Mouse (Mus musculus) MEL (cell line): Measurements from ENCODE around the gene Rxra. TPM values are rescaled to one million over a fixed set of nuclear protein-coding genes. Genes with fewer than 3 reads are reported as not detected.

Experiments
- DNase-seq: peaks from one replicate; pipeline ENCODE4 v3.0.0; 2011; ENCODE audit warnings: low read depth, low spot score
- H3K27ac ChIP-seq: 2 replicates; pipeline ENCODE4 v1.5.1; 2012; ENCODE audit warnings: low read depth, mild to moderate bottlenecking, control low read depth, low read length, moderate library complexity; ENCODE audit not compliant: control insufficient read depth
- H3K27me3 ChIP-seq, 2 experiments: fragments of 150-350 bp in 1 of 2; sonication (generic) in 1 of 2; 2 replicates each; pipeline ENCODE4 v1.6.1; 2012; ENCODE audit warnings: low read length in 2 of 2, mild to moderate bottlenecking in 2 of 2, improper control_type of control experiment in 1 of 2, moderate library complexity in 1 of 2; ENCODE audit not compliant: insufficient read depth in 2 of 2, control insufficient read depth in 1 of 2
- H3K36me3 ChIP-seq, 2 experiments: 2 replicates each; pipeline ENCODE4 v1.6.1; 2012 to 2014; ENCODE audit warnings: low read length in 2 of 2, improper control_type of control experiment in 1 of 2, inconsistent platforms in 1 of 2, mild to moderate bottlenecking in 1 of 2; ENCODE audit not compliant: insufficient read depth in 2 of 2, control insufficient read depth in 1 of 2
- H3K4me1 ChIP-seq, 2 experiments: fragments of 150-350 bp in 1 of 2; sonication (generic) in 1 of 2; 2 replicates each; pipeline ENCODE4 v1.6.1; 2012; ENCODE audit warnings: low read length in 2 of 2, improper control_type of control experiment in 1 of 2, mild to moderate bottlenecking in 1 of 2; ENCODE audit not compliant: insufficient read depth in 2 of 2, control insufficient read depth in 1 of 2
- H3K4me3 ChIP-seq, 2 experiments: fragments of 150-350 bp in 1 of 2; sonication (generic) in 1 of 2; 2 replicates each; pipeline ENCODE4 v1.5.1; 2012; ENCODE audit warnings: low read depth in 2 of 2, low read length in 2 of 2, mild to moderate bottlenecking in 2 of 2, moderate library complexity in 2 of 2, control low read depth in 1 of 2, improper control_type of control experiment in 1 of 2; ENCODE audit not compliant: control insufficient read depth in 1 of 2, insufficient read depth in 1 of 2
- H3K79me2 ChIP-seq: 2 replicates; pipeline ENCODE4 v1.6.1; 2012; ENCODE audit warnings: mild to moderate bottlenecking, low read length, moderate library complexity; ENCODE audit not compliant: control insufficient read depth, poor library complexity, insufficient read depth
- H3K9ac ChIP-seq: 2 replicates; pipeline ENCODE4 v1.6.1; 2012; ENCODE audit warnings: low read depth, mild to moderate bottlenecking, control low read depth, low read length, moderate library complexity; ENCODE audit not compliant: control insufficient read depth, poor library complexity, severe bottlenecking
- H3K9me3 ChIP-seq: fragments of 150-350 bp; sonication (generic); replicated peaks from 2 replicates; pipeline ENCODE4 v1.6.1; 2012; ENCODE audit warnings: mild to moderate bottlenecking, low read length, improper control_type of control experiment, moderate library complexity; ENCODE audit not compliant: insufficient read depth
- BHLHE40 ChIP-seq: IDR thresholded peaks from 2 replicates; pipeline ENCODE4 v1.6.1; 2012; ENCODE audit warnings: low read depth, mild to moderate bottlenecking, inconsistent platforms, low read length, improper control_type of control experiment, borderline replicate concordance
- CHD1 ChIP-seq: IDR thresholded peaks from 2 replicates; pipeline ENCODE4 v1.6.1; 2012; ENCODE audit warnings: low read depth, mild to moderate bottlenecking, inconsistent platforms, low read length, improper control_type of control experiment
- CHD2 ChIP-seq: IDR thresholded peaks from 2 replicates; pipeline ENCODE4 v1.6.1; 2011; ENCODE audit warnings: low read length, improper control_type of control experiment
- CTCF ChIP-seq, 3 experiments: IDR thresholded peaks in 2 of 3; conservative IDR thresholded peaks in 1 of 3; 2 replicates each; pipeline ENCODE4 v1.5.1; 2011 to 2012; ENCODE audit warnings: low read length in 3 of 3, low read depth in 2 of 3, mild to moderate bottlenecking in 2 of 3, improper control_type of control experiment in 1 of 3, inconsistent platforms in 1 of 3, mixed read lengths in 1 of 3, moderate library complexity in 1 of 3; ENCODE audit not compliant: control insufficient read depth in 1 of 3, insufficient read depth in 1 of 3, poor library complexity in 1 of 3, severe bottlenecking in 1 of 3
- ELF1 ChIP-seq: IDR thresholded peaks from 2 replicates; pipeline ENCODE4 v1.6.1; 2014; ENCODE audit warnings: low read depth, mild to moderate bottlenecking, inconsistent platforms, low read length, improper control_type of control experiment, moderate library complexity
- EP300 ChIP-seq, 2 experiments: IDR thresholded peaks; 2 replicates each; pipeline ENCODE4 v1.6.1; 2011; ENCODE audit warnings: improper control_type of control experiment in 2 of 2, low read length in 2 of 2, low read depth in 1 of 2, mild to moderate bottlenecking in 1 of 2
- ETS1 ChIP-seq: IDR thresholded peaks from 2 replicates; pipeline ENCODE4 v1.6.1; 2012; ENCODE audit warnings: low read depth, mild to moderate bottlenecking, inconsistent platforms, low read length, improper control_type of control experiment, moderate library complexity
- GABPA ChIP-seq: IDR thresholded peaks from 2 replicates; pipeline ENCODE4 v1.6.1; 2012; ENCODE audit warnings: low read depth, mild to moderate bottlenecking, inconsistent platforms, low read length, improper control_type of control experiment, moderate library complexity
- GATA1 ChIP-seq: IDR thresholded peaks from 2 replicates; pipeline ENCODE4 v1.6.1; 2011; ENCODE audit warnings: low read depth, low read length, improper control_type of control experiment
- HCFC1 ChIP-seq: IDR thresholded peaks from 2 replicates; pipeline ENCODE4 v1.6.1; 2012; ENCODE audit warnings: low read depth, mild to moderate bottlenecking, inconsistent platforms, low read length, improper control_type of control experiment, moderate library complexity
- JUND ChIP-seq: IDR thresholded peaks from 2 replicates; pipeline ENCODE4 v1.6.1; 2011; ENCODE audit warnings: low read depth, mild to moderate bottlenecking, improper control_type of control experiment, low read length
- KAT2A ChIP-seq: conservative IDR thresholded peaks from 2 replicates; pipeline ENCODE4 v1.6.1; 2012; ENCODE audit warnings: low read depth, low read length, improper control_type of control experiment, inconsistent platforms
- MAFK ChIP-seq: IDR thresholded peaks from 2 replicates; pipeline ENCODE4 v1.6.1; 2011; ENCODE audit warnings: low read depth, mild to moderate bottlenecking, low read length, improper control_type of control experiment, borderline replicate concordance
- MAX ChIP-seq: IDR thresholded peaks from 2 replicates; pipeline ENCODE4 v1.6.1; 2011; ENCODE audit warnings: low read length, improper control_type of control experiment
- MAZ ChIP-seq: IDR thresholded peaks from 2 replicates; pipeline ENCODE4 v1.6.1; 2012; ENCODE audit warnings: low read depth, mild to moderate bottlenecking, inconsistent platforms, low read length, improper control_type of control experiment
- MEF2A ChIP-seq: IDR thresholded peaks from 2 replicates; pipeline ENCODE4 v1.6.1; 2014; ENCODE audit warnings: low read depth, mild to moderate bottlenecking, inconsistent platforms, low read length, improper control_type of control experiment; ENCODE audit not compliant: poor library complexity, insufficient replicate concordance, severe bottlenecking; ENCODE audit errors: extremely low read depth
- MXI1 ChIP-seq: IDR thresholded peaks from 2 replicates; pipeline ENCODE4 v1.6.1; 2011; ENCODE audit warnings: mild to moderate bottlenecking, low read depth, low read length, improper control_type of control experiment
- MYB ChIP-seq: IDR thresholded peaks from 2 replicates; pipeline ENCODE4 v1.6.1; 2011; ENCODE audit warnings: mild to moderate bottlenecking, low read depth, low read length, improper control_type of control experiment
- MYC ChIP-seq: IDR thresholded peaks from 2 replicates; pipeline ENCODE4 v1.6.1; 2011; ENCODE audit warnings: low read depth, mild to moderate bottlenecking, low read length, improper control_type of control experiment, moderate library complexity
- NELFE ChIP-seq: IDR thresholded peaks from 2 replicates; pipeline ENCODE4 v1.6.1; 2011; ENCODE audit warnings: low read depth, low read length, improper control_type of control experiment
- NRF1 ChIP-seq: IDR thresholded peaks from 2 replicates; pipeline ENCODE4 v1.6.1; 2014; ENCODE audit warnings: low read depth, mild to moderate bottlenecking, inconsistent platforms, low read length, improper control_type of control experiment, moderate library complexity; ENCODE audit not compliant: poor library complexity, insufficient read depth, severe bottlenecking
- POLR2A ChIP-seq, 2 experiments: IDR thresholded peaks; 2 replicates each; pipeline ENCODE4 v1.6.1; 2011 to 2012; ENCODE audit warnings: low read length in 2 of 2, mild to moderate bottlenecking in 2 of 2, control low read depth in 1 of 2, improper control_type of control experiment in 1 of 2, low read depth in 1 of 2, moderate library complexity in 1 of 2; ENCODE audit not compliant: control insufficient read depth in 1 of 2, insufficient read depth in 1 of 2, poor library complexity in 1 of 2
- POLR2AphosphoS2 ChIP-seq: IDR thresholded peaks from 2 replicates; pipeline ENCODE4 v1.6.1; 2011; ENCODE audit warnings: low read length, improper control_type of control experiment
- POLR2AphosphoS5 ChIP-seq: IDR thresholded peaks from 2 replicates; pipeline ENCODE4 v1.6.1; 2012; ENCODE audit warnings: low read depth, borderline replicate concordance, mild to moderate bottlenecking, inconsistent platforms, low read length, moderate library complexity, mixed read lengths
- RAD21 ChIP-seq: IDR thresholded peaks from 2 replicates; pipeline ENCODE4 v1.6.1; 2011; ENCODE audit warnings: mild to moderate bottlenecking, low read depth, low read length, improper control_type of control experiment
- RCOR1 ChIP-seq: IDR thresholded peaks from 2 replicates; pipeline ENCODE4 v1.6.1; 2012; ENCODE audit warnings: low read depth, mild to moderate bottlenecking, inconsistent platforms, low read length, improper control_type of control experiment
- SIN3A ChIP-seq: IDR thresholded peaks from 2 replicates; pipeline ENCODE4 v1.6.1; 2012; ENCODE audit warnings: low read length, improper control_type of control experiment, inconsistent platforms
- SMC3 ChIP-seq: IDR thresholded peaks from 2 replicates; pipeline ENCODE4 v1.6.1; 2011; ENCODE audit warnings: low read depth, low read length, improper control_type of control experiment
- TAL1 ChIP-seq: IDR thresholded peaks from 2 replicates; pipeline ENCODE4 v1.6.1; 2012; ENCODE audit warnings: mild to moderate bottlenecking, inconsistent platforms, low read length, moderate library complexity, mixed read lengths
- TBP ChIP-seq: IDR thresholded peaks from 2 replicates; pipeline ENCODE4 v1.8.0; 2011; ENCODE audit warnings: low read depth, low read length, improper control_type of control experiment
- TCF12 ChIP-seq: IDR thresholded peaks from 2 replicates; pipeline ENCODE4 v1.6.1; 2014; ENCODE audit warnings: low read depth, mild to moderate bottlenecking, inconsistent platforms, low read length, improper control_type of control experiment, moderate library complexity
- UBTF ChIP-seq: IDR thresholded peaks from 2 replicates; pipeline ENCODE4 v1.6.1; 2012; ENCODE audit warnings: low read depth, mild to moderate bottlenecking, inconsistent platforms, low read length, improper control_type of control experiment, moderate library complexity, borderline replicate concordance; ENCODE audit not compliant: insufficient read depth
- USF1 ChIP-seq: IDR thresholded peaks from 2 replicates; pipeline ENCODE4 v1.6.1; 2014; ENCODE audit warnings: low read depth, mild to moderate bottlenecking, inconsistent platforms, low read length, improper control_type of control experiment, moderate library complexity
- USF2 ChIP-seq, 2 experiments: IDR thresholded peaks; 2 replicates each; pipeline ENCODE4 v1.6.1; 2011 to 2012; ENCODE audit warnings: improper control_type of control experiment in 2 of 2, low read length in 2 of 2, borderline replicate concordance in 1 of 2, inconsistent platforms in 1 of 2, low read depth in 1 of 2, mild to moderate bottlenecking in 1 of 2; ENCODE audit not compliant: insufficient read depth in 1 of 2
- ZC3H11A ChIP-seq: IDR thresholded peaks from 2 replicates; pipeline ENCODE4 v1.6.1; 2012; ENCODE audit warnings: low read depth, mild to moderate bottlenecking, inconsistent platforms, low read length, improper control_type of control experiment
- ZKSCAN1 ChIP-seq: IDR thresholded peaks from 2 replicates; pipeline ENCODE4 v1.6.1; 2012; ENCODE audit warnings: low read depth, mild to moderate bottlenecking, inconsistent platforms, low read length, improper control_type of control experiment, moderate library complexity
- ZMIZ1 ChIP-seq: IDR thresholded peaks from 2 replicates; pipeline ENCODE4 v1.6.1; 2012; ENCODE audit warnings: low read depth, mild to moderate bottlenecking, inconsistent platforms, low read length, improper control_type of control experiment, moderate library complexity
- ZNF384 ChIP-seq: IDR thresholded peaks from 2 replicates; pipeline ENCODE4 v1.6.1; 2012; ENCODE audit warnings: low read depth, mild to moderate bottlenecking, inconsistent platforms, low read length, improper control_type of control experiment
- polyA plus RNA-seq, 2 experiments: library from polyadenylated mRNA; stranded (reverse) in 1 of 2; unstranded in 1 of 2; fragments of >175 nt in 1 of 2; fragments of >200 nt in 1 of 2; gene quantifications; 2 replicates each; pipeline versions ENCODE4 v1.2.1 to v1.2.4; 2012; ENCODE audit warnings: low replicate concordance in 2 of 2, low read depth in 1 of 2; ENCODE audit not compliant: insufficient read length in 2 of 2, insufficient read depth in 1 of 2, missing spikeins in 1 of 2
- total RNA-seq: library from RNA; depleted of rRNA; stranded (reverse); fragments of 300-350 nt; gene quantifications from 2 replicates; pipeline ENCODE4 v1.2.3, GENCODE M21; 2012

The Rxra gene
- total and polyA plus RNA-seq, 3 experiments: 11.7 to 19.6 TPM; not detected in 1

- Histone ChIP-seq H3K9me3 (no peaks in the 10 kb centered on the region), H3K4me1 (peaks cover 15 to 20% of the 10 kb centered on the region in 2 experiments), H3K4me3 (no peak overlapping the region), H3K27ac (no peak overlapping the region), H3K36me3 (peaks cover 0 to 7% of the 10 kb centered on the region in 2 experiments; a peak in 2 of 4 replicates), H3K79me2 (no peaks in the 10 kb centered on the region), H3K27me3 (no peaks in the 10 kb centered on the region), H3K9ac (no peak overlapping the region)
- DNase-seq: peak; percentile 69
- TF ChIP-seq ZC3H11A (no peak), BHLHE40 (peak; percentile 69; the same call in 1 of the 2 replicates), USF2 (IDR thresholded peaks at IDR 0.05; ENCODE audit: borderline replicate concordance in 1 of 2, insufficient read depth in 1 of 2, low read depth in 1 of 2, low read length in 2 of 2) (no peak), RAD21 (no peak), JUND (no peak), TAL1 (no peak), RCOR1 (peak; percentile 72), MXI1 (0 out of 2 replicates have a peak, but pooled peaks have one; percentile 41), TBP (no peak), ETS1 (no peak), NRF1 (no peak), GABPA (no peak), MAFK (no peak), NELFE (no peak), POLR2AphosphoS5 (no peak), POLR2AphosphoS2 (no peak), CHD2 (no peak), MYB (no peak), MAX (0 out of 2 replicates have a peak, but pooled peaks have one; percentile 36), KAT2A (no peak), SIN3A (no peak), POLR2A (IDR thresholded peaks at IDR 0.05; ENCODE audit: control insufficient read depth in 1 of 2, insufficient read depth in 1 of 2, low read depth in 1 of 2, low read length in 2 of 2, poor library complexity in 1 of 2) (no peak), HCFC1 (no peak), MYC (no peak), USF1 (peak; percentile 70), CHD1 (no peak), ZMIZ1 (no peak), SMC3 (no peak), TCF12 (no peak), ELF1 (no peak), EP300 (IDR thresholded peaks at IDR 0.05; ENCODE audit: low read depth in 1 of 2, low read length in 2 of 2) (peak; percentile 36 to 50; a peak in 2 of 4 replicates), MAZ (no peak), UBTF (no peak), GATA1 (peak; percentile 80), CTCF (IDR thresholded peaks at IDR 0.05 in 2 of 3, conservative IDR thresholded peaks at IDR 0.05 in 1 of 3; ENCODE audit: control insufficient read depth in 1 of 3, insufficient read depth in 1 of 3, low read depth in 2 of 3, low read length in 3 of 3, poor library complexity in 1 of 3, severe bottlenecking in 1 of 3) (no peak), ZNF384 (no peak), MEF2A (peak; percentile 60; the same call in 1 of the 2 replicates), ZKSCAN1 (no peak)
Observed at GRCm38 (mm10) chr2:27692608-27693007, 16.4 kb downstream of the Rxra start.
